Mouse (Mus musculus): ENCODE data around the gene Olfr1394.
"Not testable (repeated sequence)": the region's sequence is repeated elsewhere in the genome, so short reads cannot be mapped to it uniquely, and the experiment has no call there.

The Olfr1394 gene

GRCm38 (mm10) chr11:49154077-49154476 is at the start of gene Olfr1394:
Gene Olfr1394, plus strand, starts transcription at chr11:49154377.
- DNase-seq (ENCODE audit: low read depth, low spot score), result no peak

DNA sequence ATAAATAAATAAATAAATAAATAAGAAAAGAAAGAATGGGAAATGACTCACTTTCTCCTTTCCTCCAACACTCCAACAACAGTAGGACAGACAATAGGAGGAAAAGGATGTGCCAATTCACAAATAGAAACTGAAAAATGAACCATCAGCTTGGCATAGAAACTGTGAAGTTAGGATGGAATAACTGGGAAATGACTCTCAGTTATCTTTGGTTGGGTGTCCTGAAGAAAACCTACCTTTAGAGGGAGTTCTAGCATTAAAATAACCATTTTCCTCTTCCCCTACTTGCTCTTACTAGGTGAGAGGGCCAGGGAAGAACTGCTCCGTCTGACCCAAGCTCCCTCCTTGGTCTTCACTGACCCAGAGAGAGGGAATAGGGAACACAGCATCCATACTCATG is 48.4 kb upstream of the Olfr1394 start:
- DNase-seq (ENCODE audit: low read depth, low spot score), result no peak

- DNase-seq (ENCODE audit: low read depth, low spot score), result no peak
Measured at GRCm38 (mm10) chr11:49107650-49108537, 46.3 kb upstream of the Olfr1394 start.

- DNase-seq (ENCODE audit: low read depth, low spot score), result peak; percentile 67
Measured at GRCm38 (mm10) chr11:49108833-49109232, 45.3 kb upstream of the Olfr1394 start.

- no peak for DNase-seq (ENCODE audit: low read depth, low spot score)
Measured at GRCm38 (mm10) chr11:49111000-49111399, 43.2 kb upstream of the Olfr1394 start.

DNA sequence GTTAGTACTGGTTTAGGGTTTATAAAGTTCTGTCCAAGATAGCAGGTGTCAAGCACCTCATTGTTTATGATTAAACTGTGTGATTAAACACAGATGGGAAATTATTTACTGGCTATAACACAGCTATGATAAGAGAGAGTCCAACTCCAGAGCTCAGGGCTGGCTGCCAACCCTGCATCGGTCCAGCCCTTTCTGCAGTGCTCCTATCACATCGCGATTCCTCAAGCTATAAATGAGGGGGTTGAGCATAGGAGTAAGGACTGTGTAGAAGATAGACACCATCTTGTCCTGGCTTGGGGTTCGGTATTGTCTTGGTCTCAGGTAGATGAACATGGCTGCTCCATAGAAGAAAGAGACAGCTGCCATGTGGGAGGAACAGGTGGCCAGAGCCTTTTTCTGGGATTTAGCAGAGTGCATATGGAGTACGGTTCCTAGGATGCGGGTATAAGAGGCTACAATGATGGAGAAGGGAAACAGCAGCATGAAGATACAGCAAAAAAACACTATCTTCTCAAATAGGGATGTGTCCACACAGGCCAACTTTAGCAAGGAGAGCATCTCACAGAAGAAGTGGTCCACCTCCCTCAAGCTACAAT is 41.5 kb upstream of the Olfr1394 start:
- DNase-seq (ENCODE audit: low read depth, low spot score), result no peak

- no peak for DNase-seq (ENCODE audit: low read depth, low spot score)
Measured at GRCm38 (mm10) chr11:49114158-49114557, 40.0 kb upstream of the Olfr1394 start.

- no peak for DNase-seq (ENCODE audit: low read depth, low spot score)
Measured at GRCm38 (mm10) chr11:49114774-49115173, 39.4 kb upstream of the Olfr1394 start, which contains the start of gene Olfr1396. Gene Olfr1396, minus strand, starts transcription at chr11:49114874.

DNA sequence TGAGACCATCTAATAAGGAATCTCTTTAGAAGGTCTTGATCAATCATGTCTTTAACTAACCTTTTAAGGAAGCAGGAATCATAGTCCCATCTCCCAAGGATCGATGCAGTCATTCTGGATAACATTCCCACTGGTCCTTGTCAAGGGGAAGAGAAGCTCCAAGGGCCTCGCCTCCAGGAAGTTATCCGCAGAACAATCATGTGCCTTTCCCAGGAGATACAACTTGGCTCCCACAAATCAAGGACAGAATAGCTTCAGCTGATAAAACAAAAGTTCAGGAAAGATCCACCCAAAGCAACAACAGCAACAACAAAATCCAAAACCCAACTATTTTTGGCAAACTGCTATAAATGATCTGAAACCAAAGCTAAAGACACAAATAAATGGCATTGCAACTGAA is 34.5 kb upstream of the Olfr1394 start:
- no peak for DNase-seq (ENCODE audit: low read depth, low spot score)

- DNase-seq (ENCODE audit: low read depth, low spot score), result no peak
Measured at GRCm38 (mm10) chr11:49124169-49124568, 30.0 kb upstream of the Olfr1394 start.

- no peak for DNase-seq (ENCODE audit: low read depth, low spot score)
Measured at GRCm38 (mm10) chr11:49141974-49142373, 12.2 kb upstream of the Olfr1394 start, which contains the start of gene Olfr1395. Gene Olfr1395, plus strand, starts transcription at chr11:49142274.

GRCm38 (mm10) chr11:49156821-49157814 is 2.9 kb downstream of the Olfr1394 start:
- no peak for DNase-seq (ENCODE audit: low read depth, low spot score)

GRCm38 (mm10) chr11:49168839-49169611 is 14.8 kb downstream of the Olfr1394 start:
- no peak for DNase-seq (ENCODE audit: low read depth, low spot score)

DNA sequence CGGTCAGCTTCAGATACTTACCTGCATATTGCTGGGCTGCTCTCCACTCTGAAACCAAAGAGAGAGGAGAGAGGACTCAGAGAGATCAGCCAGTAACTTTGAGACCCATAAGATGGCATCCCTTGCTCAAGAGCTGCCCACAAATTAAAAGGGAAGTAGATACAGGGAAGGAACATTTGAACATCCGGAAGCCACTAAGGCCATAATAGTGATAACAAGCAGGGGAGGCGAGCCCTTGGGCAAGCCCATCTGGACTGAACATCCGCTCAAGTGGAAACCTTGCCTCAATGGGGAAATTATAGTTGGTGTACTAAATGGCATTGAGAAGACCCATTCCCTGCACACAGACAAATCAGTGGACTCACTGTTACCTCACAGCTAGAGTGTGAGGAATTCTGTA is 16.4 kb downstream of the Olfr1394 start:
- no peak for DNase-seq (ENCODE audit: low read depth, low spot score)

DNA sequence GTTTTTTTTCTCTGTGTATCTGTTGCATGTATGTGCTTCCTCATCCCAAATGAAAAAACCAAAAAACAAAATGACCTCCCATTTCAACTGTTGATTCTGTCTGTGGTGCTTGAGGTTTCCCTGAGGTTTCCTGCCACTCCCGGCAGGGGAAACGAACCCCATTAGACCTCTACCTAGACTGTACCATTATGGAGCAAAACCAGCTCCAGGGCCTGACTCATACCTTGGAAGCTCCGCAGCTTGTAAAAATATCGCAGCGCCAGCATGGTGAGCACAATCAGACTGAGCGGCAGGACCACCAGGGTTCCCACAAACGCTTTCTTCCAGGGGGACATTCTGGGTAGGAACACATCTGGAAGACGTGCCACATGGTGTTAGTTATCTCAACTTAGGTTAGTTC is 21.2 kb downstream of the Olfr1394 start:
- peak; percentile 26 for DNase-seq (ENCODE audit: low read depth, low spot score)

- not testable (repeated sequence) for DNase-seq (ENCODE audit: low read depth, low spot score)
Measured at GRCm38 (mm10) chr11:49176047-49176779, 22.0 kb downstream of the Olfr1394 start.

GRCm38 (mm10) chr11:49183172-49183571 is 29.0 kb downstream of the Olfr1394 start:
- no peak for DNase-seq (ENCODE audit: low read depth, low spot score)

DNA sequence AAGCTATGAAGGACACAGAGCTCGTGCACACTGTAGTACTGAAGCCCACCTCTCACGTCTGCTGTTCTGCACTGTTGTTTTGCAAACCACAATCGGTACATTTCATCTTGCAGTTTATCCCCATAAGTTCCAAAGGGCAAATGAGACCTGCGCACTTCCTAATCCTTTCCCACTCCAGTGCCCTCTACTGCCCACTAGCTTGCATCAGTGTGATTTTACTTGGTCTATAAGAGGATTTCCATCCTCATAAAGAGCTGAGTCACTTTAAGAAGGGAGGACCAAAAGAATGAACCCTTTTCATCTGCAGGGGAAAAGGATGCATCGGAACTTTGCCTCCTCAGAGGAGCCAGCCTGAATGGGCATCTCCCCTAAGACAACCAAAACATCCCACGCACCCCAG is 32.3 kb downstream of the Olfr1394 start:
- no peak for DNase-seq (ENCODE audit: low read depth, low spot score)

DNA sequence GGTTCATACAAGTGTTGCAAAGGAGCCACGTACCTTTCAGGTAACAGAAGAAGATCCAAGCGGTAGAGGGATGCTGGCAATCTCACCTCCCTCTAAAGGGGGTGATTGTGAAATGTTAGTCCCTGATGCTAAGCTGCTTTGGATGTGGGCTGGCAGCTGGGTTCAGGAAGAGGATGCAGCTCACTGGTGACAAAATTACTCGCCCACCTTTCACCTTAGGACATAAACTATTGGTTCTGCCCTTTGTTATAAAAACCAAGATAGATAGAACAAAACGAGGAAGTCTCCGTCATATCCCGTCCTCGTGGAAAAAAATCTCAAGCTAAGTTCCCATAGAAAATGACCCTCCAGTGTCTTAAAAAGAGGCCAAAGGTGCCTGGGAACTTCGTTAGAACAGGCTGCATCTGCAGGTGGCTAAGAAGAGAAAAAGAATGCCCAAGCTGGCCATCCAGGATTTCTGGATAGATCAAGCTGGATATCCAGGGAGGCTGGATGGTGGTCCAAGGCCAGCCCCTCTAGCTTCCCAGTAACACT is 32.8 kb downstream of the Olfr1394 start, which contains the start of gene Btnl9:
Gene Btnl9 (minus strand): TSS at position 205 of the 534 bp plus-strand sequence.
- no peak for DNase-seq (ENCODE audit: low read depth, low spot score)

- no peak for DNase-seq (ENCODE audit: low read depth, low spot score)
Measured at GRCm38 (mm10) chr11:49187701-49188100, 33.5 kb downstream of the Olfr1394 start.

Measured in CD4-positive helper T cell, adult 2 months (primary cell).